Mouse (Mus musculus) heart, postnatal 0 days (tissue): ENCODE data around the gene Igf2r. TPM values are rescaled to one million over a fixed set of nuclear protein-coding genes. Genes with fewer than 3 reads are reported as not detected.
A peak's percentile ranks its signal among the peaks of the same experiment; 100 is the strongest.

Experiments
- ATAC-seq: fragments of 200-750 bp; cut with Nextera tagmentation; 2 replicates; pipeline ENCODE4 v1.8.0; 2017; ENCODE audit warnings: low read depth, moderate number of reproducible peaks, moderate library complexity; ENCODE audit not compliant: insufficient read depth
- DNase-seq: peaks from one replicate; pipeline ENCODE4 v3.0.0-alpha.2; 2016; ENCODE audit warnings: low spot score
- H3K27ac ChIP-seq: fragments of 300-500 bp; sonication (generic); 2 replicates; pipeline ENCODE4 v1.5.1; 2014; ENCODE audit warnings: low read depth, mild to moderate bottlenecking
- H3K27me3 ChIP-seq: fragments of 300-500 bp; sonication (generic); 2 replicates; pipeline ENCODE4 v1.6.1; 2014; ENCODE audit warnings: low read length, mixed read lengths; ENCODE audit not compliant: control insufficient read depth, insufficient read depth
- H3K36me3 ChIP-seq: fragments of 300-500 bp; sonication (generic); replicated peaks from 2 replicates; pipeline ENCODE4 v1.6.1; 2014; ENCODE audit warnings: low read length, mixed read lengths; ENCODE audit not compliant: control insufficient read depth, insufficient read depth
- H3K4me1 ChIP-seq: fragments of 300-500 bp; sonication (generic); 2 replicates; pipeline ENCODE4 v1.6.1; 2014; ENCODE audit warnings: antibody characterized with exemption; ENCODE audit not compliant: control insufficient read depth, insufficient read depth
- H3K4me2 ChIP-seq: fragments of 300-500 bp; sonication (generic); 2 replicates; pipeline ENCODE4 v1.6.1; 2014; ENCODE audit warnings: low read depth, mild to moderate bottlenecking, low read length, moderate library complexity
- H3K4me3 ChIP-seq: fragments of 300-500 bp; sonication (generic); 2 replicates; pipeline ENCODE4 v1.5.1; 2014; ENCODE audit warnings: low read depth, low read length
- H3K9ac ChIP-seq: fragments of 300-500 bp; sonication (generic); replicated peaks from 2 replicates; pipeline ENCODE4 v1.6.1; 2014; ENCODE audit warnings: low read depth, low read length, mixed read lengths
- H3K9me3 ChIP-seq: fragments of 300-500 bp; sonication (generic); replicated peaks from 2 replicates; pipeline ENCODE4 v1.6.1; 2016; ENCODE audit warnings: low read length; ENCODE audit not compliant: control insufficient read depth
- CTCF ChIP-seq: IDR thresholded peaks from 2 replicates; pipeline ENCODE4 v1.5.1; 2016; ENCODE audit warnings: antibody characterized with exemption, control low read depth, low read depth
- EP300 ChIP-seq: IDR thresholded peaks from 2 replicates; pipeline ENCODE4 v1.6.1; 2016; ENCODE audit warnings: antibody characterized with exemption, low read depth
- WGBS: fragments of 180-500 bp; shearing (Covaris S2); extraction: QIAGEN DNeasy Blood & Tissue Kit; methylation state at CpG from one replicate; pipeline ENCODE4 v1.1.7; 2014; 5-methylcytosine and 5-hydroxymethylcytosine counted together
- polyA plus RNA-seq: library from polyadenylated mRNA; unstranded; fragments of >200 nt; fragmentation: Nextera tagmentation; extraction: Ambion mirVana; gene quantifications from 2 replicates; pipeline ENCODE4 v1.2.1, GENCODE M21; 2015
- total RNA-seq: library from RNA; depleted of rRNA; stranded (reverse); fragments of >200 nt; gene quantifications from 2 replicates; pipeline ENCODE4 v1.2.3, GENCODE M21; 2014; ENCODE audit warnings: low replicate concordance

Igf2r gene
- total and polyA plus RNA-seq, 2 experiments from 2014 or later, result 59.9 to 424 TPM

DNA sequence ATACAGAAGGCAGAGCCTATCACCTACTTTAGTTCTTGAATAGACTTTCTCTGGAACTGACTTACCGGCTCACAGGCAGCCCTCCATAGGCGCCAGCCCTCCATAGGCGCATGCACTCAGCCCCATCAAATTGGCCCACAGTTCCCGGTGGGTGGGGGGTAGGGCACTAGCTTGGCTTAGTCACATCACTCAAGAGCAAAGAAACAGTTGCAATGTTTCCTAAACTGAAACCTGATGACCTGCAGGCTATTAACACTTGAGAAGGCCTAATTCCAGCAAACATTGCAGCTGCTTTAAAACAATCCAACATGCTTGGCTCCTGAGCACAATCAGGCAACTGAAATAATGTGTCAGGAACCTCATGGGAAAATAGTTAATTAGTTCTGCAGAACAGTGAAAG lies 18.2 kb downstream of the Igf2r start:
- 19% methylated on average over 4 of the region's 4 CpGs for WGBS
- no peak for DNase-seq
- Histone ChIP-seq H3K27ac (peak overlapping the region; percentile 87), H3K27me3 (no peaks in the 10 kb centered on the region), H3K36me3 (peaks cover 29% of the 10 kb centered on the region), H3K9me3 (no peaks in the 10 kb centered on the region), H3K4me1 (peaks cover 85% of the 10 kb centered on the region), H3K9ac (no peak overlapping the region), H3K4me3 (no peak overlapping the region), H3K4me2 (peak overlapping the region; percentile 5; the same call in 1 of the 2 replicates)
- no peak for ATAC-seq
- TF ChIP-seq CTCF (no peak), EP300 (no peak)

GRCm38 (mm10) chr17:12750591-12751170 lies 18.8 kb downstream of the Igf2r start:
- ATAC-seq (no peak), DNase-seq (no peak)
- H3K27me3 ChIP-seq, result no peaks in the 10 kb centered on the region
- H3K27ac ChIP-seq, result peak overlapping the region; percentile 87
- peaks cover 85% of the 10 kb centered on the region for H3K4me1 ChIP-seq
- no peaks in the 10 kb centered on the region for H3K9me3 ChIP-seq
- peak overlapping the region; percentile 39; the same call in 1 of the 2 replicates for H3K9ac ChIP-seq
- 17% methylated on average over 9 of the region's 9 CpGs for WGBS
- TF ChIP-seq CTCF (no peak), EP300 (no peak)
- peaks cover 33% of the 10 kb centered on the region for H3K36me3 ChIP-seq
- peak overlapping the region; percentile 35; the same call in 1 of the 2 replicates for H3K4me2 ChIP-seq
- H3K4me3 ChIP-seq, result no peak overlapping the region

DNA sequence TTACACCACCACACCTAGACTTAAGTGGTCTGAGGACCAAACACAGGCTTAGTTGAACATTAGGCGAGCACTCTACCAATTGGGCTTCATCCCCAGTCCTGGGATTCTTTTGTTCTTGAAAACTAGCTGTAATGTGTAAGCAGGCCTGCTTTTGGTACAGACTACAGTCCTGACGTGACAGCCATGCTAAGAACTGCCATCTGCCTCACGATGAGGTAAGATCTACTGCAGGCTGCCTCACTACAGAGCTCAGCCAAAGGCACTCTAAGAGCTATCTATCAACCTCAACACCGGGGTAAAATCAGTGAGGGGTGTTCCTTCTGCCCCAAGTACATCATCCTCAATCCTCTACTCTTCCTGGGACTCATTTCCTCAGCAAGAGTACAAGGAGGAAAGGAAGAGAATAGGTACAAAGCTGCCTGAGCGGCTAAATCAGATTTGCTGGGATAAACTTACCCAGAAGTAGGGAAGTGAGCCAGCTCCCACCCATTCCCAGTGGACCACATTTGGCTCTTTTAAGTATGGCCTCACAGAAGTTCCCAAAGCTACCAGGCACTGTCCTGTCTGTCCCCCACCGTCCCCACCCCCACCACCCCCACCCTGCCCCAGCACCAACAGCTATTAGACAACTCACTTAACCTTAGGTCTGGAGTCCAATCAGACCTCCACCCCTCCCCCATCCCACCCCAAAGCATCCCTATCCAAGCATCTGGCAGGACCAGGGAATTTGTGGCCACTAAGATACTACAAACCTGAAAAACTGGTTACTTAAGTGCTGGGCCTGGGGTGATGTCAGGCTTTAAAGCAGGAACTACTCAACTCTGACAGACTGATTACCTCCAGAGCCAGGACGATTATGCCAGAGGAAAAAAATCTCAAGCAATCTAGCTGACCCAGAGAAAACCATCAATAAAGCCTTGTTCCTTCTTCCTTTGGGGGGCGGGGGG lies 19.8 kb downstream of the Igf2r start:
- Histone ChIP-seq H3K36me3 (peaks cover 38% of the 10 kb centered on the region), H3K4me2 (peak overlapping the region; percentile 35; the same call in 1 of the 2 replicates), H3K9me3 (no peaks in the 10 kb centered on the region), H3K9ac (peak overlapping the region; percentile 39; the same call in 1 of the 2 replicates), H3K27me3 (no peaks in the 10 kb centered on the region), H3K4me1 (peaks cover 85% of the 10 kb centered on the region), H3K27ac (peak overlapping the region; percentile 87), H3K4me3 (no peak overlapping the region)
- 18% methylated on average over 8 of the region's 8 CpGs for WGBS
- DNase-seq (peak; percentile 36), ATAC-seq (peak; percentile 10; the same call in 1 of the 2 replicates)
- TF ChIP-seq CTCF, result no peak
- no peak for TF ChIP-seq EP300

- ATAC-seq, result no peak
- Histone ChIP-seq H3K4me2 (peak overlapping the region; percentile 58; the same call in 1 of the 2 replicates), H3K27ac (peak overlapping the region; percentile 97), H3K27me3 (no peaks in the 10 kb centered on the region), H3K9me3 (no peaks in the 10 kb centered on the region), H3K4me3 (0 out of 2 replicates have a peak overlapping the region, but pooled peaks have one; percentile 1), H3K4me1 (peaks cover 59% of the 10 kb centered on the region), H3K9ac (no peak overlapping the region; the same call in 1 of the 2 replicates), H3K36me3 (peaks cover 54% of the 10 kb centered on the region)
- WGBS, result 31% methylated on average over 4 of the region's 4 CpGs
- TF ChIP-seq EP300, result no peak
- no peak for TF ChIP-seq CTCF
- no peak for DNase-seq
These were observed 23.7 kb downstream of the Igf2r start for GRCm38 (mm10) chr17:12745761-12746160.

DNA sequence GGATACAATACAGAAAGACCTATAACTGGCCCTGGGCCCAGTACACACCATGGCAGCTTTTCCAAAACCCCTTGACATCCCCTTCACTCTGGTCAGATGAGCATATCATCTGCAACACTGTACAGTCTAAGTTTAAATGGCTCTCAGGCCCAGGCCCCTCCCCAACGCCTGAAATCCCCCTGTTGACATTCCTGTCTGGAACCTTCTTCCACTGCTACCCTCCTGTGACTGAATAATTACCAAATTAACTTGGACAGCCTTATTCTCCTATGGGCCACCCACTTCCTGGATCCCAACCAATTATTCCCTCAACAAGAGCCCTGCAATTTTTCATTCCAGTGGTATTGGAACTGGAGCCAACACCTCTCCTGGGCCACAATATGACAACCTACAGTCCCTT lies 25.4 kb downstream of the Igf2r start:
- DNase-seq, result peak; percentile 57
- no peaks in the 10 kb centered on the region for H3K9me3 ChIP-seq
- TF ChIP-seq CTCF (no peak), EP300 (no peak)
- H3K4me2 ChIP-seq, result peak overlapping the region; percentile 58
- peaks cover 59% of the 10 kb centered on the region for H3K36me3 ChIP-seq
- peak overlapping the region; percentile 97 for H3K27ac ChIP-seq
- 17% methylated on average over 1 of the region's 1 CpGs for WGBS
- no peak for ATAC-seq
- H3K9ac ChIP-seq, result peak overlapping the region; percentile 38; the same call in 1 of the 2 replicates
- H3K4me3 ChIP-seq, result 0 out of 2 replicates have a peak overlapping the region, but pooled peaks have one; percentile 60
- H3K27me3 ChIP-seq, result no peaks in the 10 kb centered on the region
- peaks cover 59% of the 10 kb centered on the region for H3K4me1 ChIP-seq
